Mouse (Mus musculus): Measurements from ENCODE around the gene Mus81.

GRCm38 (mm10) chr19:5503687-5504086, 15.5 kb upstream of the Mus81 start, which contains the start of gene 1700020D05Rik:
- TF ChIP-seq HCFC1 (IDR thresholded peaks at IDR 0.05; ENCODE audit: borderline replicate concordance, insufficient read depth, low read length) (no peak), CHD2 (IDR thresholded peaks at IDR 0.05; ENCODE audit: low read depth, low read length) (no peak)

All from ES-E14 (cell line).